Mouse (Mus musculus): ENCODE measurements around the gene Abr.
A peak's percentile ranks its signal among the peaks of the same experiment; 100 is the strongest.

Gene Abr

DNA sequence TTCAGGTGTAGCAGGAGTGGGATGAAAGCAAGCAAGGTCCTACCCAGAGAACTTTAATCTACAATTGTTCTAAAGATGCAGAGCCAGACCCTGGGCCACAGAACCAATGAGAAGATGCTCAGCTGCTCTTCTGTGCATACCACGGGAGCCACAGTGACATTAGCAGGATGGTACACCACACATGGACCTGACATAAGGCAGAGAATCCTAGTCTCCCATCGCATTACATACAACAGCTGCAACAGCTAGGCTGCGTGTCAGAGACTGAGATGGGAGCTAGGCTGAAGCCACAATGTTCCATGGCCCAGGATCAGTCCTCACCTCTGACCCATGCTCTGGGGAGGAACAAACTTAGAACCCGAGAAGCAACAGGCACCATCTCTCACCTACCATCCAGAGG, 104.0 kb downstream of the Abr start:
- no peak for DNase-seq (ENCODE audit: low read depth, low spot score)

DNA sequence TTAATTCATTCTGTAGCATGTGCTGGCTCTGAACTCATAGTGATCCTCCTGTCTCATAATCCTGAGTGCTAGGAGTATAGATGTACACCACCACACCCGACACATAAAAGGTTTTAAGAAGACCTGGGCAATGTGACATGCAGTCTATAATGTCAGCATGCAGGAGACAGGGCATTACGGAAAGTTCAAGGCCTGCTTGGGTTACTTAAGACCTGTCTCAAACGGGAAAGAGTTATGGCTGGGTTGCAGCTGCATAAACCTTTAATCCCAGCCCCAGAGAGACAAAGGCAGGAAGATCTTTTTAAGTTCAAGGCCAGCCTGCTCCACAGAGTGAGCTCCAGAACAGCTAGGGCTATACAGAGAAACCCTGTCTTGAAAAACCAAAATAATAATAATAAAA, 105.2 kb downstream of the Abr start:
- no peak for DNase-seq (ENCODE audit: low read depth, low spot score)

DNA sequence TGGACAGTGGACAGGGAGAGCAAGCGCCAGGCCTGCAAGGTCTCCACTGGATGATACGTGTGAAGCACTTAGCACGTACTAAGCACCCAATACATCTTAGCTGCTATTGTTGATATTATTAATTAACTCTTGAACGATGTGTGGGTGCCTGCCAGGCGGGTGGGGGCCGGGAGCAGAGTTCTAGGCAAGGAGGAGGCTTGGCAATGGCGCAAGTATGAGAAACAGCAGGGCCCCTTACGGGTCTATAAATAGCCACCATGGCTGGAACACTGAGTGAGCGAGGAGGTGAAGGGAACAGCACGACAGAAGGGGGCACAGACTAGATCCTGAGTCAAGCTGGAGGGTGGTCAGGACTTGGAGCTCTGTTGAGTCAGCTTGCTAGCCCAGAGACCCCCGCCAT, 107.0 kb downstream of the Abr start:
- no peak for DNase-seq (ENCODE audit: low read depth, low spot score)

DNA sequence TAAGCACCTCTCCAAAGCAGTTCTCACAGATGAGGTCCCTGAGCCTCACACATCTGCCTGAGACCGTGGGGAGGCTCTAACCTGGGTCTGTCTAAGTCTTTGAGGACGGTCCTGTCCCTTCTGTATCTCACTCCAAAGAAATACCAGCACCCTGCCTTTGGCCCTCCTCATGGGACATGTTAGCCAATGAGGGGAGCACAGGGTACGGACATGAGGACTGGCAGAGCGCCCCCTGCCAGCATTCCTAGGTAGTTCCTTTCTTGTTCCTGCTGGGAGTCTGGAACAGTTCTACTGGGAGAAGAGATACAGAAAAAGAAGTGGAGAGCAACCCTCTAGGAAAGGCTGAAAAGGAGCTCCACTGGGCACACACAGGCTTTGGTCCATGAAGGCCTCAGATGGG, 111.1 kb downstream of the Abr start:
- no peak for DNase-seq (ENCODE audit: low read depth, low spot score)

DNA sequence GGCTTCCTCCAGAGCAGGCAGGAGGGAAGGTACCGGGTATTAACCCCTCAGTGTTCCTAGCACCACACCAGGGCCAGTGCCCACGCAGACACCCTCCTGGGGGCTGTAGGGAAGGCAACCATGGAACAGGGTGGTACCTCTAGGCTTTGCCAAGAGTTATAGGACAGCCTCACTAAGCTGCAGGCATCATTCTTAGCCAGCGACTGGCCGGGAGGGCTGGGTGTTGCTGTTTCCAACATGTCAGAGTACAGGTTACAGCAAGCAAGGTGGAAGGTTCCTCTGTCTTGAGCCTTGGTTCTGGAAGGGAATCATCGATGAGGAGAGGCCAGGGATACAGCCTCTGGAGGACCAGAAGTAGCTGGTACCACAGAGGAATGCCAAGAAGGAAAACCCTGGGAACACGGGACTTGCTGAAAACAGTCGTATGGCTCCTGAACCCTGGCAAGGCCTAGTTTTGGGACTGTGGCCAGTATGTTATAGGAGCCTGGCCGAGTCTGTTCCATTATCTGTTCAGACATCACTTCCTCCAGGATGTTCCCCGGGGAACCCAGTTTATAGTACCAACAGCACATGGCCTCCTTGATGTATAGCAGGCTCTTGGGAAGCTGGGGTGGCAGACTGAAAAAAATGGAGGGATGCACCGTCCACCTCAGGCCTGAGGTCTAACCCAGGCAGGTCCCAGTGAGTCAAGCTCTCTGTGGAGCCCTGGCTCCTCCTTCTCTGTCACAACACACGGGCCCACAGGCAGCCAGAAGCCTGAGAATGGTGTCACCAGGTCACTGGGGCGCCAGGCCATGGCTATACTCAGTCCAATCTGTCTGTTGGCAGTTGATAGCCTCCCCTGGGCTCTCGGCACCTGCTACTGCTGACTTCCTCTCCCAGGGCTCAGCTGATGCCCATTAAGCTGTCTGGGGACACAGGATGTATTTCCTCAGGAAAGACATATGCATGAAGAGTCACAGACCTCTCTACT, 112.1 kb downstream of the Abr start:
- DNase-seq (ENCODE audit: low read depth, low spot score) = no peak

DNA sequence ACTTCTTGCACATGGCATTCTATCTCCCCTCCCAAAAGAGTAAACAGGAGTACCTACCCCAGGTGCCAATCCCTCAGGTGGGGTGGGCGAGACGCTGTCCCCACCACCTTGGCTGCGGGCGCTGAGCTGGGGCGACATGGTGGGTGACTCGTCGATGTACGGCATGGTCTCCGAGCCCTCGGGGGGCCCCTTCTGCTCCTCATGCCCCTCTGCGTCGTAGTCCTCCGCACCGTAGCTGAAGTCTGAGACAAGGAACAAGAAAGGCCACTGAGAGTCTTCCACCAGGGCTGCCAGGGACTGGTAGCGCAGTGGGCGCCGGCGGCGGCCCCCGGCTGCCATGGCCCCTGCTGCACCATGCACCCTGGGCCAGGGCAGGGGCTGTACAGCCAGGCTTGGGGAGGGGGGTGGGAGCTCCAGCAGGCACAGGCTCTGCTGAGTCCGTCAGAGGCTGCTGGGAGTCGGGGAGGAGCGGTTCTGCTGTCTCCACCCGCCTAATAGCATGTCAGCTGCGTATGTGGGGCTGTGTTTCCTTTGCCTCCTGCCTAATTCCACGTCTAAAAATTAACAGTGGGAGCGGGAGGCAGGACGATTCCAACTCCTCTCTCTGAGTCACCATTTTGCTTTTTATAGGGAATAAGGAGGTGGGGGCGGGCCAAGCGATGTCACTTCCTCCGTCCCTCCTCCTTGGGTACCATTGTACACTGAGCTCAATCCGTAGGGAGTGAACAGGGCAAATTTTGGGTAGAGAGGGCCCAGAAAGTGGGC, 113.1 kb downstream of the Abr start:
- no peak for DNase-seq (ENCODE audit: low read depth, low spot score)

DNA sequence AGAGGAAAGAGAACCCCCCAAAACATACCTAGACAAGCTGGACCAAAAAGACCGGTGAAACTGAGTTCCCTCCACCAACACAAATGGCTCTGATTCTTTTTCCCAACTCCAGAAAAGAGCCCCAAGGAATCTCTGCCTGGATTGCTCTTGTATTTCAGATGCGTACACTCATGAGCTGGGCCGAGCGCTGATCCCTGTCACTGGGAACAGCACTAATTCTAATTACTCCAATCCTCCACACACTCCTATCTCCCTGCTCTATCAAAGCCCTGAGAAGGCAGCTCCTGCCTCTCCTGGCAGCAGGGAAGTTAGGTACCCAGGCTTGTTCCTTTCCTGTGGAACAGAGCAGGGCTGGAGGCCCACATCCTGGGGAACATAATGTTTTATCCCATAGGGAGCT, 114.0 kb downstream of the Abr start:
- DNase-seq (ENCODE audit: low read depth, low spot score) = no peak

DNA sequence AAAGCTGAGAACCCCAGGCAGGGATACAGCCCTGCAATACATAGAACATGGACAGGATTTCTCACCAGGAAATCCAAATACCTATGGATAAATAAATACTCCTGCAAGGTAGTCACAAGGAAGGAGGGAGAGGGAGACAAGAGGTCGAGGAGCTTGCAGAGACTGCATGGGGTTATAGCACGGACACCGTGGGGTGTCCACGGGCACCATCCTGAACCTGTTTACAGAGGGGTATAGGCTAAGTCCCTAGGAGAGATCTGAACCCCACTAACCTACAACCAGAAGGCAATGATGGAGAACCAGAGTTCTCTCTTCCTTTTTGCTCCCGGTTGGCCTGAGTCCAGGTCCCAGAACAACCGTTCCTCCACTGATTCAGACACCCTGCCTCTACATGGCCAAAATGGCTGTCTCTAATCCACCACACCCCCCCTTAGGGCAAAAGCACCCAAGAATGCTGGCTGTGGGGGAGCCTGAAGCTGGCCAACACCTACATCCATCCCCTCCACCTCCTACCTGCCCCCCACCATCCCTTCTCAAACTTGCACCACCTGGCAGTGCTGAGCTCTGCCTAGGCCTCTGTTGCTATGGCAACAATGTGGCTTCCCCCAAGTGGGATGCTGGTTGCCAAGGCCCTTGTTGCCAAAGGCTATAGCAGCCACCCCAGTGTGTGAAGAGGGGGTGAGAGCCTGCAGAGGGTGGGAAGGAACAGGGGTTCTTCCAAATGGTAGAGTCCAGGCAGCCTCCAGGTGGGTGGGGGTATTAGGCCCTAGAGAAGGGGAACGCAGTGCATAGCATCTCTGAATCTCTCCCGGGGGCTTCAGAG, 114.6 kb downstream of the Abr start:
- no peak for DNase-seq (ENCODE audit: low read depth, low spot score)

DNA sequence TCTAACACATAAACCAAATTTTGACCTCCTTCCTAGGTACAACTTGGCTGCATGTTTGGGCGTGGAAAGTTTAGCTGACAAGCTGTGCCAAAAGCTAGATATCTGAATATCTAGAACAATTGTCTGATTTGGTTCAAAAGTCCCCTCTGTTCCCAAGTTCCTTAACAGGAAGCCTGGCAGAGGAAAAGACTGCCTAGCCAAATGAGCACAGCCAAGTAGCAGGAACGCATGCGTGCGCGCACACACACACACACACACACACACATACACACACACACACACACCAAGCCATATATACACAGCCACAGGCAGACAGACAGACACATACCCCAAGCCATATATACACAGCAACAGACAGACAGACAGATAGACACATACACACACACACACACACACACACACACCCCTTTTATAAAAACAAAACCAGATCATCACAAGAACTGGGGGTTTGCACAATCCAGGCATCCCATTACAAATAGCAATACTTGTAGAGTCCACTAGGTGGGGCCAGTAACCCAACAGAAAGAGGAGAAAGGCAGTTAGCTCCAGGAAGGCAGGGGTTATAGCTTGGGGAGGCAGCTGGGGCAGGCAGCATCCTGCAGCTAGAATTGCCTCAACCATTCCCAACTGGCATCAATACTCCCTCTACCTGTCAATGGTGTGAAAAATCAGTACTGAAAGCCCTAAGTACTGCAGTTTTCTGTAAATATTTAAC, 115.4 kb downstream of the Abr start:
- DNase-seq (ENCODE audit: low read depth, low spot score) = peak; percentile 40

DNA sequence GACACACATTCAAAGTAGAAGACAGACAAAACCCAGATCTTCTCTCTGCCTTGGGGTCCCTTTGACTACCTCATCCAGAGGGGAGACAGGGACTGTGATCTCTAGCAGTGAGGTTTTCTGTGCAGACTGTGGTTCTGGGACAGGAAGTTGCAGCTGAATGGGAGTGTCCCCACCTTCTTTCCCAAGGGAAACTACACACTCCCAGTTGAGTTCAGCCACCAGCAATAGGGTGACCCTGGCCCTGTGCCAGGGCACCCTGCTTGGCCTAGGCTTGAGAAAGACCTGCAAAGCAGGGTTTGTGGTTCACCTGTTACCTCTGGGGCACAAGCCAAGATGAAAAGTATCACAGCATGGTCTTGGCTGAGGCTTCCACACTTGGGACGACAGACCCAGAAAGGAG, 117.0 kb downstream of the Abr start:
- no peak for DNase-seq (ENCODE audit: low read depth, low spot score)

DNA sequence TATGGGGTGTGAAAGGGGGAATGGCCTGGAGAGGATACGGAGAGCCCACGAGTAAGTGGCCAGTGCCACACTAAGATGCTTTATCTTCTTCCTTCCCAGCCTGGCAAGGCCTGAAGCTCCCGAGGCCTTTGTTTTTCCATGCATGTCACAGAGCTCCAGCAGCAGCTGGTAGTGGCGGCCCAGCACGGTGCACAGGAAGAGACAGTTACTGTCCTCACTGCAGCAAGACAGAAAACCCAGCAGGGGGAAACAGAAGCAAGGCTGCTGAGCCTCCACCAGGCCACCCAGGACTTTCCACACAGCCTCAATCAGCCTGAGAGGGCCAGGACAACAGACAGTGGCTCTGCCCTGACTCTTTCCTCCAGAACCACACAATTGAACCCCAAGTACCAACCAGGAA, 118.1 kb downstream of the Abr start:
- DNase-seq (ENCODE audit: low read depth, low spot score) = no peak

DNA sequence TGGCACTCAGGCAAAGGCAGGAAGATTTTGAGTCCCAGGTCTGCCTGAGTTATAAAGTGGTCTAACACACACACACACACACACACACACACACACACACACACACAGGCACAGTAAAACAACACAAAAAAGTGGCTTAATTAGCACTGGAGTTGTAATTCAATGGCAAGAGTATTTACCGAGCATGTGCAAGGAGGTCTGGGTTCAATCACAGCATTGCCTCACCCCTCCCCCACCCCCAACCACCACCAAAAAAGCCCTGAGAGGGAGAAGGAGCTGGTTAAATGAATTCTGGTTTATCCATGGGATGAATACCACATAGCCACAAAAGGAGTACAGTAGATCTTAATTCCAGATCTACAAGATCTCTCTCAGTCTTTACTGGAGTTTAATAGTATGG, 122.1 kb downstream of the Abr start:
- no peak for DNase-seq (ENCODE audit: low read depth, low spot score)

DNA sequence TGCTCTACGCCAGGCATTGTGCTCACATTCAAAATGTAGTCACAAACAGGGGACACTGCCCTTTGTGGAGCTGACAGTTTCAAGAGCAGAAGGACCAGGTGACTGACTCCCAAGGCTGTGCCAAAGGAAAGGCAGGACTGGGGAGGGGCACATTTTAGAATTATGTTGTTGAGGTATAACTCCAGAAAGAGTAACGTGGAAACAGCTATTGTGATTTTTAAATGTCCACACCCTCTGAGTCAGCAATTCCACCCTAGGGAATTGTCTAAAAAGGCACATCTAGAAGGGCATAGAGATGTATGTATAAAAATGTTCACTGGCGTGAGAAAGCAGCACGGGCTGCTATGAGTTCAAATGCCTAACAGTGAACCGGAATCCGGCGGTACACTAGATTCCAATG, 122.5 kb downstream of the Abr start:
- no peak for DNase-seq (ENCODE audit: low read depth, low spot score)

DNA sequence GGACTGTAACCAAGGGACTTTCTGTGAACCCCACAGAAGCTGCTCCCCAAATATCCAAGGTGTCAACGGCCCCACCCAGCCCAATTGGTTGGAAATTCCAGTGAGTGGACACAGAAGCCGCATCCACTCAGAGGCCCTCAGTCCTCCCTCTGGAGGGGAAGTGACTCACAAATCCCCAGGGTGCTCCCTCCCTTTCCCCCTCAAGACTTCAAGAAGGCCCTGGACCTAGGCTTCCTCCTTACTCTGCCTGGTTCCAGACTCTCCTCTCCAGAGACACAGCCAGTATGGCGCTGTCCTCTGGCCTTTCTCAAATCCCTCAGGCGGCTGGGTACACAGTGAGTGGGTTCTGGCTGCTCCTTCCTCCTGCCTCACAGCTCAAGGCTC, 124.4 kb downstream of the Abr start:
- DNase-seq (ENCODE audit: low read depth, low spot score) = no peak

DNA sequence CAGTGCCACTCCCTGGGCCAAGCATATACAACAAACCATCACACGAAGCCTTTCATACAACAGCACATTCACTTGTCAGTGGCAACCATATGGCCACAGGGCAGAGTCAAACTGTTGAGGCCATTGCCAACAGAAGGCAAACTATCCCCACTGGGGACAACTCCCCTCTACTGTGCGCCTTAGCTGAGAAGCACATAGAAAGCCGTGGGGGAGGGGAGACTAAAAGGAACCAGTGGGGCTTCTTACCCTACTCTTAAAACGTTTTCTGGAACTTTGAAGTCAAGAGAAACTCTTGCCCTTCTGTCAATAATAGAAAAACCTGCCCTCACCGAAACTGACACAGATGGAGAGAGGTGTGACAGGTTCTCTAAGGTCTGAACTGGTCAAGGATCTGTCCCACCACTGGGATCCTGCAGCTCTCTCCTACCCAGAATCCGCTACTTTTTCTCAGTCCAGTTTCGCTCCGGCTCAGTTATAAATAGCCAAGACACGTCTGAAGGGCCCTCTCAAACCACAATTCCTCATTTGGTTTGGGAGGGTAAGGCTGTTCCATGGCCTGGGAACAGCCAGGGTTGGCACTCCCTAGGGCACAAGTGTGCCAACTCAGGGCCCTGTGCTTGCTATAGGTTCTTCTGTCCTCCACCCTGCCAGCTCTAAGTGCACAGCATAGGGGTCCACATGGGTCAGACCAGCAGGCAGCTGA, 124.9 kb downstream of the Abr start:
- DNase-seq (ENCODE audit: low read depth, low spot score) = no peak

DNA sequence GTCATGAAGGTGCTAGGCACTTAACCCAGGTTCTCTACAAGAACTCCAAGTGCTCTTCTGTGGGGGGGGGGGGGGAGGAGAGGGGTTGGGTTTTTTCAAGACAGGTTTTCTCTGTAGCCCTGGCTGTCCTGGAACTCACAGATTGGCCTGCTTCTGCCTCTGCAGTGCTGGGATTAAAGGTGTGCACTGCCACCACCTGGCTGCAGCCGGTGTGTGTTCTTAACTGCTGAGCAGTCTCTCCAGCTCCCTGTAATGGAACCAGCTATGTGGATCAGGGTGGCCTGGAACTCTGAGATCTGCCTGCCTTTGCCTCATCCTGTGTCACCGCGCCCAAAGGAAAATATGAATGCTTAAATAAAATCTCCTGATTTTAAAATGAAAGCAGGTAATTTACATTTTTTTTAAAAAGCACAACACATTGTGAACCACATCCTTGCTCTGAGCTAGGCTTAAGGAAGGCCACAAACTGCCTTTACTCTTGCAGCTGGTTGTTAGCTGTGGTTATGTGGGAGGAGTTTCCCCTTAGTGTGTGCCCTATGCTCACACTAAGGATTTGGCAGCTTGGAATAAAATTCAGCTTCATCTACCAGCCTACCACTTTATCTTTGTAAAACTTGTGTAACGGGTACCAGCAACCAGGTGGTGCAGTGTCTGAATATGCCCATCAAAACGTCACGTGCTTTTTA, 125.9 kb downstream of the Abr start:
- DNase-seq (ENCODE audit: low read depth, low spot score) = no peak

DNA sequence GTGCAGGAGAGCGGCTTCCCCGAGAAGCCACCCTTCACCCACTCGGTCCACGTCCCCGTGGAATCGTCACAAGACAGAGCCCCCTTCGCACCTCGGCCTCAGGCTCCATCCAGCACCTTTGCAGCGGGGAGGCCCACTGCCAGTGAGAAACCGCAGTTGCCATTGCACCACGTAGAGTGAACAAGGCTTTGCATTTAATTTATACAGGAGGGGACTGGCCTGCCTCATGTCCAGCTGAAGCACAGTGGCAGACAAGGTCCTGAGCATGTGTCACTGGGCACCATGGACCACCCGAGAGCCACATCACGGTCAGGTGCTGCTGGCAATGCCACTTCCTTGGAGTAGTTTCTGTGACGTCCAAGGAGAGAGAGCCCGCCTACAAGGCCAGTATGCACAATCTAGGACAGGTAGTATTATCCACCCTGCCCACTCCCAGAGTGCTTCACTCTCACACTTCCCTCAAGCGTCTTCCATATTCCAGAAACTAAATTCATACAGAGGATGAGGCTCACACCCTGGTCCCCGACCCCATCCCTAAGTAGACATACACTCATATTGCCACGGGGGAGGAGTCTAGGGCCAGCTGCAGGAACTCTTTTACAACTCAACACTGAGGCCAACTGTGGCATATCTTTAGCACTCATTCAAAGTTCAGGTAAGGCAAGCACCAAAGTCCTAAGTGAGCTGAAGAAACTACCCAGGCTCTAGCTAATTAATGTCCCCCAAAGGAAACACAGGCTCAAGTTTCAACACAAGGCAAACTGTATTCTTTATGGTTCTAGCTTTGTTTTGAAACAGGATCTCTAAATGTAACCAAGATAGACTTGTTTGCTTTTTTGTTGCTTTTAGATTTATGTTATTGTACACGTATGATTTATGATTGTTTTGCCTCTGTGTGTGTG, 126.7 kb downstream of the Abr start:
- DNase-seq (ENCODE audit: low read depth, low spot score) = no peak

DNA sequence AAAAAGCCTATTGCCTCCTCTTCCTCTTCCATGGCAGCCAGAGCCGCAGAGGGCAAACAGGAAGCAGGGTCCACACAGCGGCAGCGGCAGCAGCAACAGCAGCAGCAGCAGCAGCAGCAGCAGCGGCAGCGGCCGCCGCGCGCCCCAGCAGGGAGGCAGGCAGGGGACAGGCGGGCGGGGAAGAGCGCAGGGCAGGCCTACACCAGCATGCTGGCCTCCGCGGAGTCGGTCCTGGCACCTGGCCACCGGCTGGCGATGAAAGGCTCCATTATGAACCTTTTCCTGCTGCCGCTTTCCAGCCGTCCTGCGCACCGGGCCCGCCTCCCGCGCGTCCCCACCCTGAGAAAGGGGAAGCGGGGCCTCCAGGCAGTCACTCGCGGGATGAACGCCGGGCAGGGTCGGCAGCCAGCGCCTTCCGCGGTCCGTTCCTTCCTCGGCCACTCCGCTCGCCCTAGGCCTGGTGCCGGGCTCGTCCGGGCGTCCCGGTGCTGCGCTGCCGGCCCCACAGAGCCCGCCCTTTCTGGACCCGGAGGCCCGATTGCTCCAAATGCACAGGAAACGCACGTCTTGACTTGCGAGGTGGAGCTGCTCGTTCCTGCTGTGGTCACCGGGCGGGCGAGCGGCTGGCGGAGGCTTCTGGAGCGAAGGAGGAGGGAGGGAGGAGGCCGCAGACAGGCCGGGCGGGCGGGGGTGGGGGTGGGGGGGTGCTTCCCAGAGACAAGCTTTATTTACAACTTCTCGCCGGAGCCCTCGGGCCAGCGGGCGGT, 127.6 kb downstream of the Abr start:
- DNase-seq (ENCODE audit: low read depth, low spot score) = no peak

All from retina, adult 2 months (tissue).